Mouse (Mus musculus) kidney, postnatal 0 days (tissue): ENCODE results near the gene Vasp. TPM values are rescaled to one million over a fixed set of nuclear protein-coding genes. Genes with fewer than 3 reads are reported as not detected.

Experiments
- ATAC-seq: fragments of 200-750 bp; cut with Nextera tagmentation; replicated peaks from 2 replicates; pipeline ENCODE4 v1.8.0; 2017; ENCODE audit warnings: low read depth, moderate number of reproducible peaks, moderate TSS enrichment, moderate library complexity; ENCODE audit not compliant: low FRiP score
- DNase-seq: peaks from one replicate; pipeline ENCODE4 v3.0.0-alpha.2; 2016; ENCODE audit warnings: low spot score
- H3K27ac ChIP-seq: fragments of 300-500 bp; sonication (generic); 2 replicates; pipeline ENCODE4 v1.5.1; 2014; ENCODE audit warnings: mild to moderate bottlenecking
- H3K27me3 ChIP-seq: fragments of 300-500 bp; sonication (generic); 2 replicates; pipeline ENCODE4 v1.6.1; 2014; ENCODE audit warnings: low read length, mixed read lengths; ENCODE audit not compliant: insufficient read depth
- H3K36me3 ChIP-seq: fragments of 300-500 bp; sonication (generic); 2 replicates; pipeline ENCODE4 v1.6.1; 2014; ENCODE audit warnings: low read length, mixed read lengths; ENCODE audit not compliant: insufficient read depth
- H3K4me1 ChIP-seq: fragments of 300-500 bp; sonication (generic); replicated peaks from 2 replicates; pipeline ENCODE4 v1.6.1; 2014; ENCODE audit warnings: antibody characterized with exemption, low read length, mixed read lengths; ENCODE audit not compliant: insufficient read depth
- H3K4me2 ChIP-seq: fragments of 300-500 bp; sonication (generic); 2 replicates; pipeline ENCODE4 v1.6.1; 2014; ENCODE audit warnings: mild to moderate bottlenecking, low read length, moderate library complexity, mixed read lengths
- H3K4me3 ChIP-seq: fragments of 300-500 bp; sonication (generic); replicated peaks from 2 replicates; pipeline ENCODE4 v1.5.1; 2014; ENCODE audit warnings: low read depth, low read length
- H3K9ac ChIP-seq: fragments of 300-500 bp; sonication (generic); 2 replicates; pipeline ENCODE4 v1.6.1; 2014; ENCODE audit warnings: low read depth, low read length
- H3K9me3 ChIP-seq: fragments of 300-500 bp; sonication (generic); replicated peaks from 2 replicates; pipeline ENCODE4 v1.6.1; 2016; ENCODE audit warnings: low read length, inconsistent platforms, mixed read lengths
- CTCF ChIP-seq: IDR thresholded peaks from 2 replicates; pipeline ENCODE4 v1.5.1; 2016; ENCODE audit warnings: antibody characterized with exemption, low read depth, mild to moderate bottlenecking, moderate library complexity
- WGBS: fragments of 180-500 bp; shearing (Covaris S2); extraction: QIAGEN DNeasy Blood & Tissue Kit; methylation state at CpG from one replicate; pipeline ENCODE4 v1.1.7; 2014; 5-methylcytosine and 5-hydroxymethylcytosine counted together
- polyA plus RNA-seq: library from polyadenylated mRNA; unstranded; fragments of >200 nt; fragmentation: Nextera tagmentation; extraction: Ambion mirVana; gene quantifications from 2 replicates; pipeline ENCODE4 v1.2.1, GENCODE M21; 2015

Vasp gene
- polyA plus RNA-seq, 1 experiment from 2014 or later, result 89.4 TPM

GRCm38 (mm10) chr7:19300501-19301421 is 29.1 kb upstream of the Vasp start:
- under 1% methylated on average over 29 of the region's 29 CpGs for WGBS
- H3K9ac ChIP-seq, result peak overlapping the region; percentile 47; the same call in 1 of the 2 replicates

GRCm38 (mm10) chr7:19299194-19299593 is 27.6 kb upstream of the Vasp start:
- Histone ChIP-seq H3K4me2 (no peak overlapping the region), H3K9me3 (no peaks in the 10 kb centered on the region), H3K27ac (no peak overlapping the region), H3K36me3 (no peaks in the 10 kb centered on the region), H3K4me3 (no peak overlapping the region), H3K4me1 (peaks cover 4% of the 10 kb centered on the region; the same call in 1 of the 2 replicates), H3K9ac (no peak overlapping the region), H3K27me3 (peaks cover 19% of the 10 kb centered on the region)
- ATAC-seq (no peak), DNase-seq (peak; percentile 65)
- WGBS, result 23% methylated on average over 3 of the region's 3 CpGs
- TF ChIP-seq CTCF, result peak; percentile 79

More at GRCm38 (mm10) chr7:19300501-19301421, 29.1 kb upstream of the Vasp start:
- TF ChIP-seq CTCF, result peak; percentile 89
- Histone ChIP-seq H3K4me2 (peak overlapping the region; percentile 51), H3K36me3 (no peaks in the 10 kb centered on the region), H3K9me3 (no peaks in the 10 kb centered on the region), H3K27ac (no peak overlapping the region), H3K4me3 (peak overlapping the region; percentile 40), H3K27me3 (peaks cover 27% of the 10 kb centered on the region), H3K4me1 (peaks cover 4% of the 10 kb centered on the region; the same call in 1 of the 2 replicates)
- peak; percentile 59 for ATAC-seq
- peak; percentile 87 for DNase-seq

- no peak overlapping the region for H3K9ac ChIP-seq
- ATAC-seq, result no peak
- WGBS, result 91% methylated on average over 5 of the region's 5 CpGs
- no peak for TF ChIP-seq CTCF
- no peak overlapping the region for H3K4me3 ChIP-seq
- H3K36me3 ChIP-seq, result no peaks in the 10 kb centered on the region
- no peak overlapping the region for H3K27ac ChIP-seq
- H3K27me3 ChIP-seq, result peaks cover 10% of the 10 kb centered on the region; the same call in 1 of the 2 replicates
- H3K9me3 ChIP-seq, result no peaks in the 10 kb centered on the region
- no peak overlapping the region for H3K4me2 ChIP-seq
- no peak for DNase-seq
- H3K4me1 ChIP-seq, result peaks cover 4% of the 10 kb centered on the region; the same call in 1 of the 2 replicates
Observed at GRCm38 (mm10) chr7:19297794-19298193, 26.2 kb upstream of the Vasp start.

GRCm38 (mm10) chr7:19297034-19297433 is 25.4 kb upstream of the Vasp start:
- no peak overlapping the region for H3K9ac ChIP-seq
- DNase-seq (no peak), ATAC-seq (no peak)
- peaks cover 3% of the 10 kb centered on the region; the same call in 1 of the 2 replicates for H3K27me3 ChIP-seq
- H3K4me2 ChIP-seq, result no peak overlapping the region
- H3K4me1 ChIP-seq, result peaks cover 4% of the 10 kb centered on the region; the same call in 1 of the 2 replicates
- 90% methylated on average over 6 of the region's 6 CpGs for WGBS
- TF ChIP-seq CTCF, result peak; percentile 28; the same call in 1 of the 2 replicates
- H3K36me3 ChIP-seq, result no peaks in the 10 kb centered on the region
- H3K27ac ChIP-seq, result no peak overlapping the region
- H3K4me3 ChIP-seq, result no peak overlapping the region
- H3K9me3 ChIP-seq, result no peaks in the 10 kb centered on the region

GRCm38 (mm10) chr7:19295503-19296185 is 24.0 kb upstream of the Vasp start:
- ATAC-seq (peak; percentile 51; the same call in 1 of the 2 replicates), DNase-seq (peak; percentile 95)
- Histone ChIP-seq H3K27me3 (no peaks in the 10 kb centered on the region), H3K4me2 (peak overlapping the region; percentile 50), H3K4me1 (0 out of 2 replicates have a peak, but pooled peaks cover 5% of the 10 kb centered on the region), H3K9ac (peak overlapping the region; percentile 28), H3K36me3 (no peaks in the 10 kb centered on the region), H3K4me3 (peak overlapping the region; percentile 19), H3K9me3 (no peaks in the 10 kb centered on the region), H3K27ac (no peak overlapping the region)
- peak; percentile 92 for TF ChIP-seq CTCF
- 15% methylated on average over 21 of the region's 22 CpGs for WGBS

- DNase-seq (peak; percentile 39), ATAC-seq (no peak; the same call in 1 of the 2 replicates)
- Histone ChIP-seq H3K4me3 (peak overlapping the region; percentile 42), H3K4me2 (peak overlapping the region; percentile 66), H3K9me3 (no peaks in the 10 kb centered on the region), H3K27me3 (no peaks in the 10 kb centered on the region), H3K27ac (peak overlapping the region; percentile 31; the same call in 1 of the 2 replicates), H3K4me1 (0 out of 2 replicates have a peak, but pooled peaks cover 7% of the 10 kb centered on the region), H3K9ac (peak overlapping the region; percentile 47), H3K36me3 (no peaks in the 10 kb centered on the region)
- 1% methylated on average over 20 of the region's 20 CpGs for WGBS
- TF ChIP-seq CTCF, result no peak
Observed at GRCm38 (mm10) chr7:19290969-19291596, 19.5 kb upstream of the Vasp start.
